Mouse (Mus musculus) forebrain, postnatal 0 days (tissue): ENCODE measurements at regions not wholly inside any gene's neighbourhood (a gene's known extent, or its start where the extent isn't known, plus 50 kb on each side); places are given as distances from the start of the nearest gene placed in this dataset.

Experiments used
- ATAC-seq: fragments of 200-750 bp; cut with Nextera tagmentation; 2 replicates; pipeline ENCODE4 v1.8.0; 2017; ENCODE audit warnings: mild to moderate bottlenecking, moderate library complexity
- DNase-seq: peaks from one replicate; pipeline ENCODE4 v3.0.0-alpha.2; 2015
- H3K27ac ChIP-seq: fragments of 300-500 bp; sonication (generic); 2 replicates; pipeline ENCODE4 v1.5.1; 2014; ENCODE audit warnings: low read depth, mild to moderate bottlenecking, antibody characterized with exemption, low read length, moderate library complexity, mixed read lengths
- H3K27me3 ChIP-seq: fragments of 300-500 bp; sonication (generic); 2 replicates; pipeline ENCODE4 v1.6.1; 2014; ENCODE audit warnings: mild to moderate bottlenecking, low read length, mixed read lengths; ENCODE audit not compliant: insufficient read depth
- H3K36me3 ChIP-seq: fragments of 300-500 bp; sonication (generic); 2 replicates; pipeline ENCODE4 v1.6.1; 2014; ENCODE audit warnings: mild to moderate bottlenecking, moderate library complexity; ENCODE audit not compliant: insufficient read depth
- H3K4me1 ChIP-seq: fragments of 300-500 bp; sonication (generic); 2 replicates; pipeline ENCODE4 v1.6.1; 2014; ENCODE audit warnings: antibody characterized with exemption; ENCODE audit not compliant: insufficient read depth
- H3K4me2 ChIP-seq: fragments of 300-500 bp; sonication (generic); 2 replicates; pipeline ENCODE4 v1.6.1; 2014; ENCODE audit warnings: low read depth, mild to moderate bottlenecking, moderate library complexity
- H3K4me3 ChIP-seq: fragments of 300-500 bp; sonication (generic); 2 replicates; pipeline ENCODE4 v1.5.1; 2014; ENCODE audit warnings: low read depth, low read length, mixed read lengths
- H3K9ac ChIP-seq: fragments of 300-500 bp; sonication (generic); 2 replicates; pipeline ENCODE4 v1.6.1; 2014; ENCODE audit warnings: mild to moderate bottlenecking
- H3K9me3 ChIP-seq: fragments of 300-500 bp; sonication (generic); 2 replicates; pipeline ENCODE4 v1.6.1; 2016; ENCODE audit warnings: low read length
- CTCF ChIP-seq: sonication (generic); IDR thresholded peaks from 2 replicates; pipeline ENCODE4 v1.5.1; 2016; ENCODE audit warnings: antibody characterized with exemption, control low read depth, low read depth
- WGBS: fragments of 180-500 bp; shearing (Covaris S2); extraction: QIAGEN DNeasy Blood & Tissue Kit; methylation state at CpG from one replicate; pipeline ENCODE4 v1.1.7; 2014; 5-methylcytosine and 5-hydroxymethylcytosine counted together

DNA sequence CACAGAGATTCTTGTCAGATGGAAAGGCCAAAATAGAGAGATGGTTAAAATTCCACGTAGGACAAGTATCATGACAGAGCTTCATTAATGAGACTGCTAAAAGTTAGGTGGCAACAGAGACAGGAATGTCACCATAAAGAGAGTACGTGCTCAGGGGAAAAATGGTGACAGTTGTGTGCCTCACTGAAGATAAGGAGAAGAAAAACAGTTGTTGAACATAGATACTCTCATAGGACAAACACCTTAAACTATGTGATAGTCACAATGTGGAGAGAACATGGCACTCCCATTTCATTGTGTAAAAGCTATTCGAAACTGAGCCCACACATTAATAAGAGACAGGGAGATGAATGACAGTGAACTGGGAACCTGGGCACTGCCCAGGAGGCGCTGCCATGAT lies 66.1 kb upstream of the Eed start:
- Histone ChIP-seq H3K4me1 (no peaks in the 10 kb centered on the region), H3K9me3 (no peaks in the 10 kb centered on the region), H3K27me3 (no peaks in the 10 kb centered on the region), H3K36me3 (no peaks in the 10 kb centered on the region), H3K27ac (no peak overlapping the region), H3K4me2 (no peak overlapping the region), H3K4me3 (no peak overlapping the region), H3K9ac (no peak overlapping the region)
- no peak for TF ChIP-seq CTCF
- WGBS = 87% methylated on average over 4 of the region's 4 CpGs
- no peak for DNase-seq
- no peak for ATAC-seq

GRCm38 (mm10) chr7:90048401-90049307 lies 67.9 kb upstream of the Eed start:
- Histone ChIP-seq H3K4me1 (no peaks in the 10 kb centered on the region), H3K4me2 (no peak overlapping the region), H3K4me3 (no peak overlapping the region), H3K9me3 (no peaks in the 10 kb centered on the region), H3K27me3 (no peaks in the 10 kb centered on the region), H3K27ac (no peak overlapping the region), H3K9ac (no peak overlapping the region), H3K36me3 (no peaks in the 10 kb centered on the region)
- ATAC-seq (no peak), DNase-seq (no peak)
- no peak for TF ChIP-seq CTCF
- 82% methylated on average over 10 of the region's 10 CpGs for WGBS

DNA sequence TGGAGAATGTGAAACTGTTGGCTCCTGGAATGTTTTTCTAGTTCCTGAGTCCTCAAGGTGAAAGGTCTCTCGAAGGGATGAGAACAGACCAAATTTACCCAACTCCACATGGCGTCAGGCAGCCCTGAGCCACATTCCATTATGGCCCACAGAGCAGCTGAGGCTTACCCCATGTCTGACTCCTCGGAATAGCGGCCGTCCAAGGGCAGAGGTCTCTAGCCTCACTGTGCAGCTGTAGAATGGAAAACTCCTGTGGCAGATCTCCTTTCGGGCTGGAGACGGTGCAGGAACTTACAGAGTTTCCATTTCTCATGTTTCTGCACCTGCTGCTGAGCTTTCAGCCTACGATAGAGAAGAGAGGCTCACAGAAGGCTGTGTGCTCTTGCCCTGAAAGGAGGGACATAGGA lies 69.1 kb upstream of the Eed start:
- 90% methylated on average over 8 of the region's 8 CpGs for WGBS
- Histone ChIP-seq H3K4me2 (no peak overlapping the region), H3K4me3 (no peak overlapping the region), H3K4me1 (no peaks in the 10 kb centered on the region), H3K36me3 (no peaks in the 10 kb centered on the region), H3K9ac (no peak overlapping the region), H3K27ac (no peak overlapping the region), H3K27me3 (no peaks in the 10 kb centered on the region), H3K9me3 (no peaks in the 10 kb centered on the region)
- no peak for DNase-seq
- ATAC-seq = no peak
- TF ChIP-seq CTCF = no peak

DNA sequence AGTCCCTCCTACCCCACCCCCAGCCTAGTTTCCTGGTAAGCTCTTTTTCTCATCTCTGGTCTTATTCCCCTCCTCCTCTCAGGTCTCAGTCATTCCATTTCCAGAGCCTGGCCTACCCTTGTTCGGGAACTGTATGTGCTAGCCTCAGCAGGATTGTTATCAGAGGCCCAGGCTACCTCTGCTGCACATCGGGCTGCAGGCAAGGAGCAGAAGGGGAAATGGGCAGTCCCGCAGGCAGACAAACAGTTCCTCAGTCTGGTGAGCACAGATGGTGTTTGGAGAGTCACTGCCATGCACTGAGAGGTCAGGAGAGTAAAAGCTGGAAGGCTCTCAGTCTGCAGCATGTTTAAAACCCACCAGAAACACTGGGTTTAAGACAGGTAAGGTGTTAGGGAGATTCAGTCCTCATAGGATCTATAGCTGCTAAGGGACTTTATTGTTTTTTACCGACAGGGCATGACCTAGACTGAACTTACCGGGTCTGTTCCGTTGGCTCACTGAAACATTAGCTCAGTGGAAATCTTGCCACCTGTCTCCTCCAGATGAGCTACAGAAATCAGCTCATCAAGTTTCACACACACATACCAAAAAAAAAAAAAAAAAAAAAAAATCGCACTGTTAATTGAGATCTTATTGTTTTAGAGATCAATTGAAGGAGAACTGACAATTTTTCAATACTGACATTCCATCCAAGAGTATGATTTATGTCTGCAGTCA lies 74.2 kb upstream of the Eed start:
- ATAC-seq (no peak), DNase-seq (no peak)

GRCm38 (mm10) chr7:90057947-90058346 lies 72.1 kb upstream of the Picalm start:
- no peaks in the 10 kb centered on the region for H3K9me3 ChIP-seq
- ATAC-seq = no peak
- H3K9ac ChIP-seq = no peak overlapping the region
- no peak overlapping the region for H3K27ac ChIP-seq
- H3K36me3 ChIP-seq = no peaks in the 10 kb centered on the region
- TF ChIP-seq CTCF = no peak
- H3K4me3 ChIP-seq = no peak overlapping the region
- no peaks in the 10 kb centered on the region for H3K4me1 ChIP-seq
- H3K27me3 ChIP-seq = no peaks in the 10 kb centered on the region
- 69% methylated on average over 1 of the region's 1 CpGs for WGBS
- no peak for DNase-seq
- H3K4me2 ChIP-seq = no peak overlapping the region

More for the DNA sequence above, 74.2 kb upstream of the Eed start:
- Histone ChIP-seq H3K4me1 (no peaks in the 10 kb centered on the region), H3K4me3 (no peak overlapping the region), H3K9me3 (no peaks in the 10 kb centered on the region), H3K9ac (no peak overlapping the region), H3K27me3 (no peaks in the 10 kb centered on the region), H3K4me2 (no peak overlapping the region), H3K36me3 (no peaks in the 10 kb centered on the region), H3K27ac (no peak overlapping the region)
- no peak for TF ChIP-seq CTCF
- 53% methylated on average over 7 of the region's 7 CpGs for WGBS

DNA sequence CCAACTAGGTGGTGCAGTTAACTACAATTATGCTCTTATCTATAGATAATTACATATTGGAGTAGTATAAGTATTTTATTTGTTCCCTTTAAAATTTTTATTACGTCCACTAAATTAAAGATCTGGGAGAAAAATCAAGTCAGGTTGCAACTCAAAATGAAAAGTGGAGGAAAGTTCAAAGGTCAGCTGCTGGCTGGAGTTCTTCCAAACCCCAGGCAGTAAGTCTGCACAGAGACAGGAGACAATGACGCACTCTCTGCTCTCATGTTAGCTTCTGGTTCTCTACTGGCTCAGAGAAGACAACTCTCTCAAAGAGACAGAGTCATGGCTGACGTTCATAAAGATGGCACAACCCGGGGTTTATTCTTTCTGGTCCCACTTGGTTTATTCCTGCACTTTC lies 71.4 kb upstream of the Picalm start:
- no peaks in the 10 kb centered on the region for H3K36me3 ChIP-seq
- no peak overlapping the region for H3K4me2 ChIP-seq
- no peak for DNase-seq
- 88% methylated on average over 4 of the region's 4 CpGs for WGBS
- no peak overlapping the region for H3K27ac ChIP-seq
- no peak overlapping the region for H3K9ac ChIP-seq
- no peaks in the 10 kb centered on the region for H3K27me3 ChIP-seq
- no peak overlapping the region for H3K4me3 ChIP-seq
- no peak for TF ChIP-seq CTCF
- no peak for ATAC-seq
- no peaks in the 10 kb centered on the region for H3K9me3 ChIP-seq
- no peaks in the 10 kb centered on the region for H3K4me1 ChIP-seq

- no peak for TF ChIP-seq CTCF
- no peak for ATAC-seq
- H3K36me3 ChIP-seq = no peaks in the 10 kb centered on the region
- H3K4me2 ChIP-seq = no peak overlapping the region
- 76% methylated on average over 8 of the region's 8 CpGs for WGBS
- no peaks in the 10 kb centered on the region for H3K27me3 ChIP-seq
- H3K4me3 ChIP-seq = no peak overlapping the region
- H3K4me1 ChIP-seq = no peaks in the 10 kb centered on the region
- no peaks in the 10 kb centered on the region for H3K9me3 ChIP-seq
- no peak overlapping the region for H3K27ac ChIP-seq
- no peak overlapping the region for H3K9ac ChIP-seq
- DNase-seq = no peak
Measured at GRCm38 (mm10) chr7:90059249-90059628, 70.8 kb upstream of the Picalm start.
